Mouse (Mus musculus) liver, embryonic 14 days (tissue): ENCODE measurements around the gene B9d2. TPM values are rescaled to one million over a fixed set of nuclear protein-coding genes. Genes with fewer than 3 reads are reported as not detected.

ENCODE experiments used
- polyA plus RNA-seq: library from polyadenylated mRNA; depleted of rRNA; stranded (reverse); fragments of >200 nt; gene quantifications from 2 replicates; pipeline ENCODE4 v1.2.3, GENCODE M21; 2012; rRNA removed

B9d2 gene
- polyA plus RNA-seq, result 18.9 and 21.0 TPM in 2 replicates

GRCm38 (mm10) chr7:25680514-25681258 lies at the start of gene B9d2:
B9d2 (plus strand) TSS chr7:25680780.

GRCm38 (mm10) chr7:25658657-25659472 lies 21.7 kb upstream of the B9d2 start, which contains the start of the genes Bckdha and Exosc5:
Bckdha (minus strand) TSS chr7:25658981.
Exosc5 (plus strand) TSS chr7:25659164.

GRCm38 (mm10) chr7:25674719-25675300 lies 5.8 kb upstream of the B9d2 start, which contains the start of gene Tmem91:
Tmem91 (minus strand) TSS chr7:25675166.

GRCm38 (mm10) chr7:25686680-25687531 lies 6.3 kb downstream of the B9d2 start, which contains the start of gene Tgfb1:
Tgfb1 (plus strand) TSS chr7:25687002.

GRCm38 (mm10) chr7:25718788-25719417 lies 38.3 kb downstream of the B9d2 start, which contains the start of gene Ccdc97:
Ccdc97 (minus strand) TSS chr7:25719088.

Other genes starting within 250 kb of the B9d2 start
- 2.7 and 3.0 TPM in 2 replicates for gene Ceacam1, start 203.2 kb upstream of the B9d2 start, polyA plus RNA-seq
- 0.01 TPM in 1 of 2 replicates, not detected in the other for gene Ceacam2, start 140.9 kb upstream of the B9d2 start, polyA plus RNA-seq
- 0.37 and 0.44 TPM in 2 replicates for gene Erich4, start 64.9 kb upstream of the B9d2 start, polyA plus RNA-seq
- gene Dmac2, start 61.4 kb upstream of the B9d2 start, polyA plus RNA-seq, result 7.3 and 8.6 TPM in 2 replicates
- 1.2 and 1.4 TPM in 2 replicates for gene B3gnt8, start 54.1 kb upstream of the B9d2 start, polyA plus RNA-seq
- 17.9 and 19.0 TPM in 2 replicates for gene Bckdha, start 21.8 kb upstream of the B9d2 start, polyA plus RNA-seq
- 31.7 and 35.9 TPM in 2 replicates for gene Exosc5, start 21.6 kb upstream of the B9d2 start, polyA plus RNA-seq
- gene Tmem91, start 5.6 kb upstream of the B9d2 start, polyA plus RNA-seq, result 0.15 and 0.33 TPM in 2 replicates
- gene Tgfb1, start 6.2 kb downstream of the B9d2 start, polyA plus RNA-seq, result 13.6 and 20.5 TPM in 2 replicates
- gene Ccdc97, start 38.3 kb downstream of the B9d2 start, polyA plus RNA-seq, result 14.8 and 16.3 TPM in 2 replicates
- 23.4 and 28.7 TPM in 2 replicates for gene Hnrnpul1, start 74.0 kb downstream of the B9d2 start, polyA plus RNA-seq
- gene Axl, start 107.9 kb downstream of the B9d2 start, polyA plus RNA-seq, result 5.3 and 6.2 TPM in 2 replicates
- gene Cyp2s1, start 136.1 kb downstream of the B9d2 start, polyA plus RNA-seq, result 0.18 and 0.30 TPM in 2 replicates
- gene Cyp2b10, start 216.8 kb downstream of the B9d2 start, polyA plus RNA-seq, result 0.01 TPM in 2 replicates